Mouse (Mus musculus) heart, postnatal 10 days (tissue): ENCODE results near the gene Taf3. TPM values are rescaled to one million over a fixed set of nuclear protein-coding genes. Genes with fewer than 3 reads are reported as not detected.

Experiments
- DNase-seq, 2 experiments: peaks; one replicate each; pipeline ENCODE4 v3.0.0; 2021
- intact Hi-C: fragments of 180-260 bp; cut with DNase I; formaldehyde crosslinking; loops from one replicate; pipeline ENCODE4 v1.15.1; 2025
- total RNA-seq, 2 experiments: library from RNA; stranded (reverse); gene quantifications; 2 replicates each; pipeline ENCODE4 v1.2.3; 2021

Taf3 gene
- total RNA-seq, 2 experiments from 2014 or later = 8.3 to 8.4 TPM

- no peak for DNase-seq
- intact Hi-C loops = loop anchor here (1.0 to 2.0 kb wide), 2 partner anchors 1125 to 1204 kb away; no protein-coding TSS in a partner anchor
Observed at GRCm38 (mm10) chr2:9879092-9879491, 169.3 kb downstream of the Taf3 start.

- intact Hi-C loops = loop anchor here (1.0 to 2.0 kb wide), 2 partner anchors 1124 to 1204 kb away; no protein-coding TSS in a partner anchor
- DNase-seq = peak; percentile 49 to 51
Observed at GRCm38 (mm10) chr2:9878564-9879081, 169.8 kb downstream of the Taf3 start.

- intact Hi-C loops = loop anchor here (2.0 kb wide), 1 partner anchor 1203 kb away; no protein-coding TSS in a partner anchor
- no peak for DNase-seq
Observed at GRCm38 (mm10) chr2:9877966-9878563, 170.3 kb downstream of the Taf3 start.

GRCm38 (mm10) chr2:9877326-9877690, 171.1 kb downstream of the Taf3 start:
- intact Hi-C loops = no loop called here
- DNase-seq = peak in 1 of 2 experiments; percentile 37

GRCm38 (mm10) chr2:9876621-9877325, 171.6 kb downstream of the Taf3 start:
- no peak for DNase-seq
- intact Hi-C loops = no loop called here

- intact Hi-C loops = no loop called here
Observed at GRCm38 (mm10) chr2:9875676-9876357, 172.6 kb downstream of the Taf3 start.

GRCm38 (mm10) chr2:9875220-9875619, 173.2 kb downstream of the Taf3 start:
- intact Hi-C loops = no loop called here

More at GRCm38 (mm10) chr2:9875676-9876357, 172.6 kb downstream of the Taf3 start:
- DNase-seq = no peak

GRCm38 (mm10) chr2:9874467-9875219, 173.8 kb downstream of the Taf3 start:
- intact Hi-C loops = no loop called here
- no peak for DNase-seq

More at GRCm38 (mm10) chr2:9875220-9875619, 173.2 kb downstream of the Taf3 start:
- no peak for DNase-seq

GRCm38 (mm10) chr2:9873757-9874156, 174.6 kb downstream of the Taf3 start:
- intact Hi-C loops = no loop called here
- no peak for DNase-seq

GRCm38 (mm10) chr2:9872682-9873081, 175.7 kb downstream of the Taf3 start:
- intact Hi-C loops = no loop called here
- no peak for DNase-seq

- intact Hi-C loops = no loop called here
- no peak for DNase-seq
Observed at GRCm38 (mm10) chr2:9871798-9872197, 176.6 kb downstream of the Taf3 start.

GRCm38 (mm10) chr2:9871141-9871716, 177.2 kb downstream of the Taf3 start:
- intact Hi-C loops = no loop called here
- no peak for DNase-seq

GRCm38 (mm10) chr2:9867092-9867825, 181.1 kb downstream of the Taf3 start:
- intact Hi-C loops = no loop called here
- no peak for DNase-seq

Other genes starting within 250 kb of the Taf3 start
- gene 4930412O13Rik, start 167.3 kb downstream of the Taf3 start, total RNA-seq = not detected
- gene 9230102O04Rik, start 159.1 kb downstream of the Taf3 start, total RNA-seq = not detected
- gene Gata3, start 158.6 kb downstream of the Taf3 start, total RNA-seq = under 1 TPM; 0.86 to 0.92 TPM
- 1,000 to 10,000 TPM; 1,250 to 1,330 TPM for gene Atp5c1, start 31.9 kb upstream of the Taf3 start, total RNA-seq
- 10 to 100 TPM; 10.3 to 11.3 TPM for gene Kin, start 32.0 kb upstream of the Taf3 start, total RNA-seq
- gene Itih2, start 82.8 kb upstream of the Taf3 start, total RNA-seq = under 1 TPM; 0.14 to 0.32 TPM
- gene Itih5, start 105.0 kb upstream of the Taf3 start, total RNA-seq = 10 to 100 TPM; 33.3 to 35.8 TPM